Mouse (Mus musculus) cortical plate, adult 2 months (tissue): ENCODE measurements around the gene Sema5b. TPM values are rescaled to one million over a fixed set of nuclear protein-coding genes. Genes with fewer than 3 reads are reported as not detected.

ENCODE experiments used
- H3K27ac ChIP-seq: fragments of 200-500 bp; 2 replicates; pipeline ENCODE4 v1.5.1; 2012; ENCODE audit warnings: low read length, control low read depth, inconsistent platforms; ENCODE audit not compliant: insufficient read depth
- H3K4me1 ChIP-seq: fragments of 200-500 bp; 2 replicates; pipeline ENCODE4 v1.6.1; 2011; ENCODE audit warnings: low read length; ENCODE audit not compliant: control insufficient read depth, insufficient read depth
- H3K4me3 ChIP-seq: fragments of 200-500 bp; 2 replicates; pipeline ENCODE4 v1.5.1; 2011; ENCODE audit warnings: mild to moderate bottlenecking, low read length, control low read depth; ENCODE audit not compliant: insufficient read depth
- CTCF ChIP-seq: fragments of 200-500 bp; IDR thresholded peaks from 2 replicates; pipeline ENCODE4 v1.5.1; 2011; ENCODE audit warnings: mild to moderate bottlenecking, control low read depth, low read length; ENCODE audit not compliant: insufficient read depth; ENCODE audit errors: extremely low read depth
- POLR2A ChIP-seq: fragments of 200-500 bp; IDR thresholded peaks from 2 replicates; pipeline ENCODE4 v1.6.1; 2011; ENCODE audit warnings: mild to moderate bottlenecking, low read length, control low read depth; ENCODE audit not compliant: insufficient read depth; ENCODE audit errors: extremely low read depth
- polyA plus RNA-seq: library from polyadenylated mRNA; depleted of rRNA; stranded (reverse); fragments of >200 nt; gene quantifications from 2 replicates; pipeline ENCODE4 v1.2.3, GENCODE M21; 2012; rRNA removed

The Sema5b gene
- polyA plus RNA-seq, 1 experiment, result 18.4 TPM

DNA sequence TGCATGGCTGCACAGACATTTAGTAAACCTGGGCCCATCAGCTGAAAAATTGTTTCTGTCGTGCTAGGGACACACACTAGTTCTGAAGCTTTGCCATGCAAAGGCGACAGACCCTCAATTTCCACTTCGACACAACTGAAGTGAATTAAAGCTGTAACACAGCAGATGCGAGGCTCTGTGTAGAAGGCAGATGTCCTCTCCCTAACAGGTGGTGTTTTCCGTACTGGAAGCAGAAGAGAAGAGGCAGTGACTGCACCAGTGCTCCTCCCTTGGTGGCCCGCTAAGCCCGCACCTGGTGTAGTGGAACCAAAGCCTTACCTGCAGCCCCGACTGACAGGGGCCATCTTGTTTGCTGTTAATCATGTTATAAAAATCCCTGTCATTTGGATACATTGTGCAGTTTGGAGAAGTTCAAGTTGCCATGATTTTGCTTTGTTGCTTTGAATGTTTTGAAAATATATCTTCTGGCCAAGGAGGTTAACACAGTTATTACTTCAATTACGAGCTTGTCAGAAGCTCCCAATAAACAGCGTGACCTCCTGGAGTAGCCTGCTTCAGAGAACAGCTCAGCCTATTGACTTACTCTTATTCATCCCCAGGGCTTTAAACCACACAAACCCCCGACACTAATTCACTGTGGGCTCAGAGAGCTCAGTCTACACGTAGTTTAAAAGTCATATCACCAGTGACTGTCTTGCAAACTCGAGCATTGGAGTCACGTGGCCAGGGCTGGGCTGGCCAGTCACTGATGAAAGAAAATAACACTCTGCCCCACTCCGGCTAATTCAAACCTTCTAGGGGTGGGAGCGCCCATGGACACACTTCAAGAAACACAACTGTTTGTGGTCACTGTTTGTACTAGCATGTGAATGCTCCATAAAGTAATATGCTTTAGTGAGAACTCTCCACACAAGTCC lies 163.1 kb downstream of the Sema5b start:
- Histone ChIP-seq H3K4me3 (no peak overlapping the region), H3K4me1 (0 out of 2 replicates have a peak, but pooled peaks cover 2% of the 10 kb centered on the region), H3K27ac (no peak overlapping the region)
- TF ChIP-seq CTCF, result no peak
- TF ChIP-seq POLR2A, result no peak

DNA sequence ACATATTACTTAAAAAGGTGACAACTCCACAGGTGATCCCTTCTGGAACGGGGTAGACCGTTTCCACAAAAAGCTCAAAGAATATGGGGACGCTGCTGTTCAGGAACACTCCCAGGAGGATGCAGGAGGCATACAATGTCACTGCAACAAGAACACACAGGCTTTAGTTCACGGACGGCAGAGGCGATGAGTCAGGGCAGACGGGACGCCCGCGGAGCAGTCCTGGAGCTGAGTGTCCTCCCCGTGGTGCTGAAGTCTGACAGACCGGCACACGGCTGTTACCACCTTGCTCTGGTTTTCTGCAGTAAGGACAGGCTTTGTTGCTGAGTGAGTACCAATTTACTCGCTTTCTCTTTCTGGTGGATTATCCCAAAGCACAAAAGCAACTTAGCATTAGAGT lies 163.9 kb downstream of the Sema5b start:
- TF ChIP-seq POLR2A, result no peak
- no peak for TF ChIP-seq CTCF

DNA sequence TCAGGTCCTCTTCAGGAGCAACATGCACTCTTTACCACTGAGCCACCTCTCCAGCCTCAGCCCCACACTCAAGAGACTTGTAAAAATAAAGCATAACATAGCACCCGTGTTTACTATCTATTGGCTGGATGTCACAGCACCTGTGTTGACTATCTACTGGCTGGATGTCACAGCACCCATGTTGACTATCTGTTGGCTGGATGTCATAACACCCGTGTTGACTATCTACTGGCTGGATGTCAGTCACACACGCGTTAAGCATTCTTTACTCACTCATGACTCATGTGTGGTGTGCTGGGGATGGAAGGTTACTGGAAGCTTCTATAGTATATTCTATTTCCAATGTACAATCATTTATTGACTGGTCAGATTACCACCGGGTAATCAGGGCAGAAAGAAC lies 166.1 kb downstream of the Sema5b start:
- H3K4me3 ChIP-seq, result no peak overlapping the region
- no peaks in the 10 kb centered on the region for H3K4me1 ChIP-seq
- H3K27ac ChIP-seq, result no peak overlapping the region
- TF ChIP-seq POLR2A (no peak), CTCF (no peak)

More for the DNA sequence above, 163.9 kb downstream of the Sema5b start:
- Histone ChIP-seq H3K4me1 (0 out of 2 replicates have a peak, but pooled peaks cover 2% of the 10 kb centered on the region), H3K27ac (no peak overlapping the region), H3K4me3 (no peak overlapping the region)

DNA sequence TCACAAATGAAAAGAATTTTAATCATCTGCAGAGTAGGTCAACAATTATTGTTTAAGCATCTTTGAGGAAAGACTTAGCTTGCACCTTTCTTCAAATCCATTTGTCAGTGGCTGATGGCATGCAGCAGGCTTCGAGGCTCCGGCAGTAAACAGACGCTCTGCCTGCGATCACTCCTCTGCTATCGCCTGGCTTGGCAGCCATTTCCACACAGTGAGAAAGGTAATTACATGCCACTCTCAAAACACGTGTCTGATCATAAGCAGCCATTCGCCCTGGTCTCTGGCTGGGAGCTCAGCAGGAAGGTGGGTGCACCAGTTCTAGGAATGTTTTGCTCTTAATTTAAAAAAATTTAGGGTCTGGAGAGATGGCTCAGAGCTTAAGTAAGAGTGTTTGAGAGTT lies 170.1 kb downstream of the Sema5b start:
- TF ChIP-seq CTCF, result no peak
- TF ChIP-seq POLR2A, result no peak
- Histone ChIP-seq H3K27ac (no peak overlapping the region), H3K4me1 (no peaks in the 10 kb centered on the region), H3K4me3 (no peak overlapping the region)

DNA sequence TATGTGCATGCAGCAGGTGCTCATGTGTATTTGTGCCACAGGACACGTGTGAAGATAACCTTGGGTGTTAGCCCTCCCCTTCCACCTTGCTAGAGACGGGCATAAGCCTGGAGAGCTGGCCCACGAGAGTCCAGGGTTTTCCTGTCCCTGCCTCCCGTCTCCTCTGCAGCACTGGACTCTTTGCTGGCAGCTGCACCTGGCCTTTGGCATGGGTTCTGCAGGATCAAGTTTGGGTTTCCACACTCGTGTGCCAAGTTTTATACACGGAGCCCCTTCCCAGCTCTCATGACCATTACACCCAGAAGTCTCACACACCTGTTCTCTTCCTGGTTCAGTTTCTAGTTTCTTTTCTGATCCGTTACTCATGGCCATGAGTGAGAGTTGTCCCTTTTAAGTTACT lies 172.7 kb downstream of the Sema5b start:
- Histone ChIP-seq H3K4me3 (no peak overlapping the region), H3K4me1 (no peaks in the 10 kb centered on the region), H3K27ac (no peak overlapping the region)
- no peak for TF ChIP-seq CTCF
- TF ChIP-seq POLR2A, result no peak

Other genes starting within 250 kb of the Sema5b start
- 17.5 and 17.9 TPM in 2 replicates for gene Sec22a, start 177.2 kb upstream of the Sema5b start, polyA plus RNA-seq
- gene Pdia5, start 50.3 kb upstream of the Sema5b start, polyA plus RNA-seq, result 7.8 and 8.0 TPM in 2 replicates
- 56.2 and 61.1 TPM in 2 replicates for gene Dirc2, start 228.2 kb downstream of the Sema5b start, polyA plus RNA-seq
- gene Hspbap1, start 229.2 kb downstream of the Sema5b start, polyA plus RNA-seq, result 6.4 TPM in 2 replicates